Mouse (Mus musculus) right cerebral cortex, postnatal 10 days (tissue): ENCODE measurements at regions not wholly inside any gene's neighbourhood (a gene's known extent, or its start where the extent isn't known, plus 50 kb on each side); places are given as distances from the start of the nearest gene placed in this dataset.

Source experiments
- DNase-seq, 2 experiments: peaks; one replicate each; pipeline ENCODE4 v3.0.0; 2021; ENCODE audit warnings: low spot score in 2 of 2

DNA sequence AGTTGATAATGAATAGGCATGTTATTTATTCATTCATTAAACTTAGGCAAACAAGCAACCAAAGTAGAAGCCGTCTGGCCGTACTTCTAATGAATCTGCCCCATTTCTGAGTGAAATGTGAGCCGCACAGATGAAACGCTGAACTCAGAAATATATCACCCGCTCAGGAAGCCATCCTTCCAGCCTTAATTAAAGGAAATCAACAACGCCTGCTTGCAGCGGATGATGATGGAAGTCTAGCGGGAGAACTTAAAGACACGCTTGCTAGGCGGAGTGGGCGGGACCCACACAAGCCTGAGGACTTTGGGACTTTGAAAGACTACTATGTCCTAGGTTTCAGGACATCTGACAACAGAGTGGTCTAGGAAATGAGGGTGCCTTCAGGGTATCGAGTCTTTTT lies 117.7 kb upstream of the Xylt1 start:
- DNase-seq, result no peak

DNA sequence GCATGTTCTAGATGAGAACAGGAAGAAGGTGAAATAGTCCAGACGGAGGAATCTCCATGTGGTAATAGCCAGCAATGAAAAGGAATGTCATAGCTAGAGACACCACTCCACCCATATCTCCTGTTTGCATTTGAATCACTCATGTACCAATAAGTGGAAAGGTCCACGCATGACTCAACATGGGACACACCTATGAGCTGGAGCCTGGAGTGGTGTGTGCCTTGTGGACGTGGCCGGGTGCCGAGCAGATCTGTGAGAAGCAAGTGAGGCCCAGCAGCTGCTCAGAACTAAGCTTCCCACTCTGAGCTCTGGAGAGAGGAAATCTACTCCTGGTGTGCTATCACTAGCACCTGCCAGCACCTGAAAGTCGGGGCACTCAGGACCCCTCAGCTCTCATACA lies 116.4 kb upstream of the Xylt1 start:
- no peak for DNase-seq

GRCm38 (mm10) chr7:117268096-117268495 lies 112.7 kb upstream of the Xylt1 start:
- peak in 1 of 2 experiments; percentile 32 for DNase-seq

GRCm38 (mm10) chr7:117269263-117269897 lies 111.4 kb upstream of the Xylt1 start:
- DNase-seq, result no peak

DNA sequence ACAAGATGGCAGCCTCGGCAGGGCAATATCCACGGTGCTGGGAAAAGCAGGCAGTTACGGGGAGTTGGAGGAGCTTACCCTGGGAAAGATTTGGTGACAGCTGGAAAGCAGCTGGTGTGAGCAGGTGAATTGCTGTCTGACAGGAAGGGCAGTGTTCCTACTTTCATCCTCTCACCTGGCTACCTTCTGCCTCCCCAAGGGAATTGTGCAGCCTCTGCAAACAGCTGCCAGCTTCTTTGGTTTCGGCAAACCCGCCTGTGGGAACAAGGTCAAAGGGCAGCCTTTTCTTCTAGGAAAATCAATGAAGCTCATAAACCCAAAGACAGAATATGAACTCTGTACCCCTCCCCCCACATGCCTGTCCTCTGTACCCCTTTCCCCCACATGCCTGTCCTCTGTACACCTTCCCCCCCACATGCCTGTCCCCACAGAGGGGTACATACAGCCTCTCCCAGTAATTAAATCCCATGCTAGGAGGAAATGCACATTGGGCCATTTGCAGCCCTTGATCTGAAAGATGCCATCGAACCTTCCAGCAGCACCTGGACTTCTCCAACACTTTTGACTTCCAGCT lies 102.3 kb upstream of the Xylt1 start:
- DNase-seq, result no peak

- no peak for DNase-seq
These were observed 98.6 kb upstream of the Xylt1 start for GRCm38 (mm10) chr7:117282194-117282593.

GRCm38 (mm10) chr7:117285206-117285605 lies 95.6 kb upstream of the Xylt1 start:
- DNase-seq, result peak in 1 of 2 experiments; percentile 22

DNA sequence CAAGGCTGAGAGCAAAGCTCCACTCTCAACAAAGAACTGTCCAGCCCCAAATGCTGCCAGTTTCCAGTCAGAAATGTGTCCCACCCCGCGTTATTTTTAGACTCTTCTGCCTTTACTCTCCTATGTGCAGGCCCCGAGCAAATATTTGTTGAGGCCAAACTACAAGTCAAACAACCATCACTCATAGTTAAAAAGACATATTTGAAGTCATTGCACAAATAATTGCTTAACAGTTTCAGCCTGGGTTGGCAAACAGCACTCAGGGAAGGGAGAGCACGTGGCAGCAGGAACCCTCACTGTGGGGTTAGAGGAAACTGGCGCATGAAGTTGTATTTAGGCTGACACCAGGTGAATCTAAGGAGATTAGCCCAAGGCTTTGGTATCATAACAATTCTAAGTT lies 94.8 kb upstream of the Xylt1 start:
- DNase-seq, result no peak

DNA sequence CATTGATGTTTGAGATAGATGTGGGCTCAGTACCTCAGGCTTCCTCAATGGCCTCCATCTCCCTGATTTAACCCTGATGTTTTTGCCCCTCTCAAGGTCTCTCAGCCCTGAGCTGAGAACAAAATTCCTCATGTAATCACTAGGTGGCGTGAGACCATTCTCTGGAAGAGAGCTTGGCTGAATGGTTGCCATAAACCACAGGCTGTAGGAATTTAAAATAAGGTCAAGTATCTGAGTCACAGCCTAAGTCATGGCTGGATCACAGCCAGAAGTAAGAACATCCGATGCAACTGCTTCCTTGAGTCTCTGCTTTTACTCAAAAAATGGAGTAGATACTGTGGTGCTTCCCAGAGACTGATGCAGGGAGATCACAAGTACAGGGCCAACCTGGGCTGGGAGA lies 77.1 kb upstream of the Xylt1 start:
- no peak for DNase-seq

GRCm38 (mm10) chr7:117310586-117311200 lies 70.1 kb upstream of the Xylt1 start:
- peak; percentile 25 to 30 for DNase-seq

DNA sequence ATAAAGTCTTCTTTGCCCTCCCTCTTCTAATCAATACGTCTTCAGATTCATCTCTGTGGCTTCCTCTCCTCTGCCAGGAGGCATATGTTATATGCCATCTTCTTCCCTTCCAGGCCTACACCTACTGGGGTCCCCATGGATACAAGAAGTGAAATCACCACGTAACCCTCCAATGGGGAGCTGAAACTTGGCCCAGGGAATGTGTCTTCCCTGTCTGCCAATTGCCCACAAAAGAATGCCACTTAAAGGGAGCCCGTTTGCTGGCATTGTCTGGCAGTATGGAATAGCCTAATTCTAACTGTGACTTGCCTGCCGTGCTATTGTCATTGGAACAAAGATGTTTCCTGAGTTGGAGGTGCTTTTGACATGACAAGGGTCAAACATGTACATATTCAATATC lies 69.5 kb upstream of the Xylt1 start:
- DNase-seq, result no peak

DNA sequence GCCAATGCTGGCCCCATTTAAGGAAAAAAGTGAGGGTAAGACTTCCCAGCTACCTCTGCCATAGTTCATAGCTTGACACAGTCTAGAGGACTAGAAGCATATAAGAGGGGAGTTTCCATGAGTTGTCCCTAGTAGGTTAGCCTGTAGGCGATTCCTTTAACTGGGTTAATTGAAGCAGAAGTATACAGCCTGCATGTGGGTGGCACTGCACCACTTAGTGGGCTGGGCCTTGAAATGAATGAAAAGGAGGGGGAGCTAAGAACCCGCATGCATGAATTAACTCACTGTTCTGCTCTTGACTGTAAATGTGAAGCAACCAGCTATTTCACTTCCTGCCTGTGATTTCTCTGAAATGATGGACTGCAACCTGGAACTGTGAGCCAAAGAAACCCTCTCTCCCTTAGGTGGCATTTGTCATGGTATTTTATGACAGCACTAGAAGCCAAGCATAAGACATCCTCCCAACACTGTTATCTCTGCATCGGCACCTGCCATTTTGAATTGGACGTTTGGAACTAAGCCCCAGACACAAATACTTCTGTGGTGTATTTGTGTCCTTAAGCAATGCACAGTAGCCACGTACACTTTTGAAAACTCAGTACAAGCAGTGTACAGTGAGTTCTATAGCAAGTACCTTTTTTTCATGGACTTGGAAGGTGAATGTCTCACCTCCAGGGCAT lies 64.5 kb upstream of the Xylt1 start:
- DNase-seq, result no peak

DNA sequence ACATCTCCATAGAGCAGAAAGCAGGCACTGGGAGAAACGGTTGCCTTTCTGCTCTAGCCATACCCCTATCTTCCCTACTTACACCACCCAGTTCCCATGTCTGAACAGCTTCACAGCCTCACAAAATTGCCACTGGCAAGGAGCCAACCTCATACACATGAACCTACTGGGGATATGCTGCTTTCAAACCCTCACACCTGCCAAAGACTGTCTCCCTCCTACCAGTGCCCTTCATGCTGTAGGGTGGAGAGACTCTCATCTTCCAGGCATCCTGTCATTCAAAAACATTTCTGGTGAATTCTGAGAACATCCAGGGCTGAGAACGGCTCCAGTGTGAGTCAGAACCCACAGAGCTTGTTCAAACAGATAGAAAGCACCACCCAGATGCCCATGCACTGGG lies 63.4 kb upstream of the Xylt1 start:
- peak; percentile 44 to 66 for DNase-seq

DNA sequence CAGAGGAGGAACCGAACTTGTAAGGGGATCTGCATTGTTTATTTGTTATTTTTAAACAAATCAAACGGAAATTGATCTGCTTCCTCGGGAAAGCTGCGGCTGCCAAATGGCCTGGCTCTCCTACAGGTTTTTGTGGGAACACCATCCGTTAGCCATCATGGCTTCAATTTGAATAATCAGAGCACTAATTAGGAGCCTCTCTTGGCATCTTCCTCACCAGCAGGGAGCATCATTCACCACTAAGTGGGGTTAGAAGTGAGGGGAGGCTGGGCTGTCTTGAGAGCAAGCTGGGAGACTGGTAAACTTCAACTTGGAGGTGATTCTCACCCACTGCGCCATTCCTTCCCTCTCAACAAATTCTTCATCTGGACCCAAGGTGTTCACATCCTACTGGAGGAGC lies 60.2 kb upstream of the Xylt1 start:
- peak; percentile 26 for DNase-seq
